Mouse (Mus musculus) left cerebral cortex, postnatal 14 days (tissue): Measurements from ENCODE around the gene Col6a6. TPM values are rescaled to one million over a fixed set of nuclear protein-coding genes. Genes with fewer than 3 reads are reported as not detected.
"Not testable (repeated sequence)": the region's sequence is repeated elsewhere in the genome, so short reads cannot be mapped to it uniquely, and the experiment has no call there.

Experiments used
- DNase-seq, 2 experiments: peaks; one replicate each; pipeline ENCODE4 v3.0.0; 2021 to 2022; ENCODE audit warnings: low spot score in 2 of 2, mixed read lengths in 1 of 2
- intact Hi-C: fragments of 180-260 bp; cut with DNase I; formaldehyde crosslinking; loops from one replicate; pipeline ENCODE4 v1.15.1; 2025
- total RNA-seq, 2 experiments: library from RNA; stranded (reverse); gene quantifications; 2 replicates each; pipeline ENCODE4 v1.2.3; 2021

Col6a6 gene
- total RNA-seq, 2 experiments from 2014 or later, result 0.49 to 0.51 TPM

DNA sequence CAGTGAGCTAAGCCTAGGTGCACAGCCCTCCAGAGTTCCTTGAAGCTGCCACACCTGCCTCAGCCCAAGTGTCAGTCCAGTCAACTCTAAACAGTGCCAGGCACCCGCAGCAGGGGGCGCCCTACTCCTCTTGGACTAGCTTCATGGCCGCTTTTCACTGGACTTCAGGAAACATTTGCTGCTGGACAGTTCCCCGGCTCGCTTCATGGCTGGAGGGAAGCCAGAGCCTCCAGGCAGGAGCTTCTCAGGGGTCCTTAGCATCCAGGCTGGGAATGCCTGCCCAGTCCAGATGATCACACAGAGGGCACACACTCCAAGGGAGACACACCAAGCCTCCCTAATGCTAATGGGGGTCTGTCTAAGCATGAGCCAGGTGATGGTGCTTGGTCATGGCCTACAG, 134.1 kb downstream of the Col6a6 start:
- intact Hi-C loops, result loop anchor here (2.0 to 10.0 kb wide), 4 partner anchors 161 to 421 kb away; no protein-coding TSS in a partner anchor

DNA sequence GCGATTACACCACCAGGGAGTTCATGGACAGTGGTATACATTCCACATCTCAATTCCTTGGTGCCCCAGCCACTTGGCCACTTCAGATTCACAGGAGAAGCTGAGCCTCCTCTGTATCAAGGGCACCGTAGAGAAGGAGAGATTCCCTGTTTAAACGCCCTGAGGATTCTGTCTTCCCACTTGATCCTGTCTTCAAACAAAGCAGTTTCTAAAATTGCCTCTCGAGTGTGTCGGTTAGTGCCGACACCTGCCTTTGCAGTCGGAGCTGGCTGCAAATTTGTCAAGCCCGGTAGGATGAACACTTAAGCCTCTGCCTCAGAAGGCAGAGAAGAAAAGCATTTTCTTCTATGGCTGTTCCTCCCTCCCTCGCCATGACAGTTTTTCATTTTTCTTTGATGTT, 134.9 kb downstream of the Col6a6 start:
- intact Hi-C loops, result loop anchor here (2.0 to 10.0 kb wide), 4 partner anchors 162 to 422 kb away; no protein-coding TSS in a partner anchor
- DNase-seq, result peak in 1 of 2 experiments; percentile 46

More for the DNA sequence above, 134.1 kb downstream of the Col6a6 start:
- DNase-seq, result peak; percentile 69 to 72

DNA sequence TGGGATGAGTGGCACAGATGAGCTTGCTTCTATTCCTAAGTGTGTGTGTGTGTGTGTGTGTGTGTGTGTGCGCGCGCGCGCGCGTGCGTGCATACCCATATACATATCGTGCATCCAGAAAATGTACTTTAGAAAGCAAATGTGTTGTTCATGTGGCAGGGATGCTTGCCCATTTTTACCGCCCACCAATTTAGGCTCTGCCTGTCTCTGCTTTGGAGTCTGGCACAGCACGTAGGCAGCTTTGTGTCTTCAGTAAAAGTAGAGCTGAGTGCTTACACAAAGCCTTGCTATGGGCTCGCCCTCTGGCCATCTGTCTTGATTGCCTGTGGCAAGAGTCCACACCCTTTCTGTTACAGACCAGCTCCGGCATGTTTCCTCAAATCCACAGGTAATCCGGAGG, 135.5 kb downstream of the Col6a6 start:
- peak; percentile 72 to 94 for DNase-seq
- intact Hi-C loops, result loop anchor here (2.0 to 10.0 kb wide), 4 partner anchors 162 to 422 kb away; no protein-coding TSS in a partner anchor

DNA sequence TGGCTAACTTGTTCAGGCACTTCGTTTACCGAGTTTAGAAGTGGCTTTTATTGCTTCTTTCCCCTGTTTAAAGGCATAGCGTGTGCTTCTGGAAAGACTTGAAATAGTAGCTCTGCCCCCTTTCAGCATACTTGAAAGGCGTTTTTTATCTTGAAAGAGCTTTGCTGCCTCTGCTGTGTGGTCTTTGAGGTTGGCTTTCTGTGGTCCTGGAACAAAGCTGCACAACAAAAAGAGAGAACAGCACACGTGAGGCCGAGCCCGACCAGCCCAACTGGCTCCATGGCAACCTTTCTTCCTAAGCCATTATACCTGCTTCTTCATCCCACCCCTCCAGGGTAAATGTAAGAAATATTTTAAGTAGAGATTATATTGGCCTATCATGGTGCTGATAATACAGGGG, 138.5 kb downstream of the Col6a6 start:
- intact Hi-C loops, result no loop called here
- no peak for DNase-seq

DNA sequence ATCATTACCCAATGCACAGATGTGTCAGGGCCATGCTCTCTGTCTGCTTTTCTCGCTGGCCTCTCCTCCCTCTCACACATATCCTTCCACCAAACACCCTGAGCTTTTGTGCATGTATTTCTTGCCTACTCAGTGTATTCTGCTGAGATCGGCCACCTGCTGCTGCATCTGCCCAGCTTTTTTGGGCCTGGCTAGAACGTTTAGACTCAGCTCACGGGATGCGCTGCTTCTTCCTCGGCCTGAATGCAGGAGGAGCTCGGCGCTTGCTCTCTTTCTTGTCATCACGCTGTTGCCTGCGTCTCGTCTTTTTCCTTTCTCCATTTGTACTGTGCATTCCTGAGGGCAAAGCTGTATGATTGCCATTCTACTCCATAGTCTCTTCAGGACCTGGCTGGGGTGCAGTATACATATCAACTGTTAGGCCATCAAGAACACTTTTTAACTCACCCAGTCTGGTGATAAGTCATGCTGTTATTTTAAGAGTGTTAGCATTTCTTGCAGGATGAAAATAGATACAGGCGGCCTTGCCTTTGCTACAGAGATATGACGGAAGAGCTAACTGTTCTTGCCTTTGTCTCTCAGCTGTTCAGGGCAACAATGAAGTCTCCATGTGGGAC, 143.3 kb downstream of the Col6a6 start:
- intact Hi-C loops, result no loop called here
- DNase-seq, result peak; percentile 65 to 68

DNA sequence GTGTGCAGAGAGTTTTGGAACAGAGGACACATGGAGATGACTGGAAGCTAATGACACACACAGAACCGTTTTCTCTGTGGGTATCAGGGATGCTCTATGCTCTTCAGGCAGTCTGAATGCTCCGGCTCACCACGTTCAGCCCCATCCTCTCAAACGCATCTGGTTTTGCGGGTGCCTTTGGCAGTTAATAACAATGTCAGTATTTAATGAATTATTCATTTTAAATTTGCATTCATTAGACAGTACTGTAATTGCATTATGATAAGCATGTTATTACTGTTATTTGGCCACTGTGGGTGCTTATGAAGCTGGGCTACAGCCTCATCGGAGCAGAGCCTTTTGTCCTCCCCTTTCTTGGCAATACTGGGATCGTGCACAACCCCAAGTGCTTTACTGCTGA, 146.6 kb downstream of the Col6a6 start:
- intact Hi-C loops, result no loop called here
- DNase-seq, result no peak

DNA sequence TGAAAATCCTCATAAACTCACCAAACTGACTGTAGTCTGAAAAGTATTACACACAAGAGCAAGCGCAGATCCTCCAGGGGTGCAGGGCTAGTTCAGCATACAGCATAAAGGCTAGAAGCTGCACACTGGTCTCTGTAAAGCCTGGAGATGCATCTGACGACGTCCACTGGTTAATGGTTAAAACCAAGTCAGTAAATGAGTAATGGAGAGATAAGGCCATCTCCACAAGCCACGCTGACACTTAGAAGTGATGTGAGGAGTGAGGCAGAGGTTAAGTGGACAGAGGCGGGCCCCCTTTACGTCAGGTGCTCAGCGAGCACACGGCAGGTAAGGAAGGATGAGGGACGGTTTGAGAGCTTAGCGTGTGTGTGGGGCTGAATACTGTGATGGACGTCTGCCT, 152.0 kb downstream of the Col6a6 start:
- DNase-seq, result no peak

DNA sequence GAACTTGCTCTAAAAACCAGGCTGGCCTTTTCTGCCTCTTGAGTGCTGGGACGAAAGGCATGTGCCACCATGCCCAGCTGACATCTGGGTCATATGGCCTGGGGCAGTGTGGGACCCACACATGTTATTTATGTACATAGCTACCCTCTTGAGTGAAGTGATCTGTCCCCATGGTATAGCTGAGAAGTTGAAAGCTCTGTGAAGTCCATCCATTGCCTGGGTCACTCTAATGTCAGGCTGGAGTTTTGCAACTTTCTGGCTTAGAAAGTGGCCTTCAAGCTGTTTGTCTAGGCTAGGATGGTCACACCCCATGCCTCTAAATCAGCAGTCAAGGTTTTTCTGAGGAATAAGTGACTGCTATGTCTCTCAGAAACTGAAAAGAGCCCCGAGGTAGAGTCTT, 155.9 kb downstream of the Col6a6 start:
- DNase-seq, result no peak
- intact Hi-C loops, result no loop called here

More for the DNA sequence above, 152.0 kb downstream of the Col6a6 start:
- intact Hi-C loops, result no loop called here

DNA sequence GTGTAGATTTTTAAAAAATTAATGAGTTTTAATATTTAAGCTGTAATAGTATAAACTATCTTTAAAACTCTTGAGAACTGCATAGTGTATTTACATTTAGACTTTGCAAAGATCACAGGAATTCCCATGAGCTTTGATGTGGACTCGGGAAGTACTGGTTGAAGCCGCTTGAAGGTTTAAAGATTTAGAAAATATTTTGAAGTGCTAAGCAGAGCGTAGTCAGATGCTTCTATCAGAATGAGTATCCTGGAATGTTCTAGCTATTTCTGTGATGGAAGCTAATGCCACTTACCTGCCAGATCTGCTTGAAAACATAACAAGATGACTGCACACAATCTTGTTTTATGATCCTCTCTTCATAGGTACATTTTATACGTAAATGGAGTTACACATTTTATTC, 157.0 kb downstream of the Col6a6 start:
- intact Hi-C loops, result no loop called here
- DNase-seq, result no peak

DNA sequence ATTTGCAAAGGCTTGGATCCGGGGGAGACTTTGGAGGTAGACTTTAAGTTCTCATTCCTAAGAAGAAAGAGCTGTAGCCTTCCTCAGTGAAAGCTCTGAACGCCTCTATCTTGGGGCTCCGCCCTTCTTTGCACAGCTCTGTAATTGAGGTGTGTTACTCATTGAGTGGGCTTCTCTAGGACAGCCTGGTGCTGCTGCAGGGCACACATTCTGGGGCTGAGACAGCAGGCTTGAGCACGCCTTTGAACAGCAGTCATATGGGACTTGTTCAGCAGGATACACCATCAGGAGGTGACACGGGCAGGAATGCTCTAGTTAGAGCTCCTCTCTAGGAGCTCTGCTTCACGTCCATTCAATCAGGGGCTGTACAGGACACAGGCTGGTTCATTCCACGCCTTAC, 162.7 kb downstream of the Col6a6 start:
- DNase-seq, result no peak
- intact Hi-C loops, result no loop called here

DNA sequence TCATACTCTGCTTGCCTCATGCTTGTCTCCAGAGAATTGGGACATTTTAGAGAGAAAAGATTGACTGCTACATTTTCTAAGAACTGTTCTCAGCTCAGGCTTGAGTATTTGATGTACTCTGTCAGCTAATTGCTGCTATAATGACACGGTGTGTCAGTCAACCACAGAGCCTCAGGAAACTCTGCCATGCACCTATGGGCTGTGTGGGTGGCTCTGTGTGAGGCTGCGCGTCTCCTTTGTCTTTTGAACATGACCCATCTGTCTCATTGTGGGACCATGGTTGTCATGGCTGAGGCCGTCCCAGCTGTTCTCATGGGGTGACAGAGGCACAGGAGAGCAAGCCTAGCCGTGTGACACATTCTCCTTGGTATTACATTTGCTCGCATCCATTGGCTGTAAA, 168.1 kb downstream of the Col6a6 start:
- intact Hi-C loops, result no loop called here
- DNase-seq, result peak in 1 of 2 experiments; percentile 10

DNA sequence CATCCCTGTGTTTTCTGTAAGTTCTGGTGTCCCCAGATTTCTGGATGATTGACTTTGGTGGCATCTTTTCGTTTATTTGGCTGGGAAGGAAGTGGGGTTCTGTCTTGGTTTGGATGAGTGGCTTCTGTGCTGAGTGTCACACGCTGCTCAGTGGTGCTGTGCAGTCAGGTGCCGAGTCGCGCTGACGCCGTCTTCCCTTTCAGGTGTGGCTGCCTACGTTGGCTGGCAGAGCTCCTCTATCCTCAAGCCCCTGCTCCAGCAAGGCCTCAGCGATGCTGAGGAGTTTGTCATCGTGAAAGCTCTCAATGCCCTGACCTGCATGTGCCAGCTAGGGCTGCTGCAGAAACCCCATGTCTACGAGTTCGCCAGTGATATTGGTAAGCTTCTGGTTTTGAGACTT, 169.7 kb downstream of the Col6a6 start:
- DNase-seq, result no peak
- intact Hi-C loops, result no loop called here

DNA sequence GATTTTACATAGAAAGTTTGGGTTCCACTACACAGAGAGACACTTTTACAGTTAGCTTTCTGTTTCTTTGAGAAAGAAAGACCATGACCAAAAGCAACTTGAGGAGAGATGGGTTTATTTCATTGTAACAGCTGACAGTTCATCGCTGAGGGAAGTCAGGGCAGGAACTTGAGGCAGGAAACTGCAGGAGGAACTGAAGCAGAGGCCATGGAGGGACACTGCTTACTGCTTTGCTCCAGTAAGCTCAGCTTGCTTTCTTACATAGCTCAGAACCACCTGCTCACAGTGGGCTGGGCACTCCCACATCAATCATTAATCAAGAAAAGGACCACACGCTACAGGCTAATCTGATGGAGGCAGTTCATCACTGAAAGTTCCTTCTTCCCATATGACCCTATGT, 171.8 kb downstream of the Col6a6 start:
- intact Hi-C loops, result no loop called here
- DNase-seq, result no peak

DNA sequence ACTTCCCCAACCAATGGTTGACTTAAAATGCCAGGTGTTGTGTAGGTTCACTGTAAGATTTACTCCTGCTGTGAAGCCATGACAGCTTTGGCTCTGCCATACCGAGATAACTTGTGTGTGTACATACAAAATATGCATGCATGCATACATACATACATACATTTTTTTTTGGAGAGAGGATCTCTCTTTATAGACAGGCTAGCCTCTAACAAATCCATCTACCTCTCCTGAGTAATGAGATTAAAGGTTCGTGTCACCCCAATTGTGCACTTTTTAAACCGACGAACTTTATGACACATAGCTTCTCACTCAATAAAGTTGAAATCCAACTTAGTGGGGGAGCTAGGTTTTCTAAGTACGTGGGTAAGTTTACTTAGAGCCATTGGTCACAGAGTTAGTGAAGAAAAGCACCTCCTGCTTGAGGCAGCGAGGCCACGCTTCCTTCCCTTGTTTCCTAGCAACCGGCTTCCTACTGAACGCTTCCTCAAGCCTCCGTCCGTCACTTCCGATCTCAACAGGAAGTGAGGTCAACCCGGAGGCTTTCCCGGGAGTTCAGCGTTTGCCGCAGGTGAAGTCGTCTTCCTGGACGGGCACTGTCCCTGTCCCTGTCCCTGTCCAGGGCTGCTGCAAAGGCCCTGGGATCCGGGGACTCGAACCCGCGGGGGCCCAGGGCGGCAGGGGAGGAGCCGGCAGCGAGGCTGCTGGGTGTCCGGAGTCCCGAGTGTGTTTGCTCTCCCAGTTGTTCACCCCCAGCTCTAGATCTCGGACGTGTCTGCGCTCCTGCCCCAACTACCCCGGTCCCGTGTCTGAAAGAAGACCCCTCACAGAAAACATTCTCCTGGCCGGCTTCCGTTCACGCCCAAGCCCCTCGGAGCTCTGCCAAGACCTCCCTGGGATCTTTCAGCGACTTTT, 185.2 kb downstream of the Col6a6 start, which contains the start of gene Pik3r4:
Gene Pik3r4, plus strand, starts transcription at position 519 of the 912 bp plus-strand sequence.
- peak; percentile 83 for DNase-seq
- intact Hi-C loops, result loop anchor here (10.0 kb wide), 1 partner anchor 148 kb away; no protein-coding TSS in a partner anchor

DNA sequence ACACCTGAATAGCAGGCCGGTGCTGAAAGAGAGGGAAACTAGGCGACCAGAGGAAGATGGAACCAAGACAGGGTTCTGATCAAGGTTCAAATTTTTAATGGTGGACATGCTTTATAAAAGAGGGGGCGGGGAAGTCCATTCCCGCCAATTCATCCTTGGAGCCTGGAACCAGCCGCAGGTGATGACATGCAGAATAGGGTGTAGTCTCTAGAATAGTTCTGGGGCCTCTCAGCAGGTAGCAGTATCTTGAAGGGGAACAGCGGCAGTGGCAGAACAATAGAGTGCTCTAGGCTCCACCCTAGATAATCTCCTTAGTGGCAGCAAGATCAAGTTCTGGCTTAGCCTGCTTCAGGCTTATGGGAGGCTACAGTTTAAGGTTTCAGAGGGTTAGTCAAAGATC, 186.6 kb downstream of the Col6a6 start:
- intact Hi-C loops, result loop anchor here (10.0 kb wide), 1 partner anchor 147 kb away; no protein-coding TSS in a partner anchor

More for the DNA sequence above, 186.6 kb downstream of the Col6a6 start:
- DNase-seq, result not testable (repeated sequence)

Other genes with a start within 250 kb of the Col6a6 start
- 10 to 100 TPM; 39.2 to 41.8 TPM for gene Pik3r4, start 185.2 kb downstream of the Col6a6 start, total RNA-seq
- 1 to 10 TPM in 1 of 2 experiments, under 1 TPM in 1; 0.97 to 1.4 TPM for gene Col6a5, start 132.5 kb upstream of the Col6a6 start, total RNA-seq